Mouse (Mus musculus) gastrocnemius, postnatal 25 days (tissue): ENCODE measurements around the gene Tspan11. TPM values are rescaled to one million over a fixed set of nuclear protein-coding genes. Genes with fewer than 3 reads are reported as not detected.

Experiments used
- DNase-seq: peaks from one replicate; pipeline ENCODE4 v3.0.0; 2022
- total RNA-seq, 2 experiments: library from RNA; stranded (reverse); gene quantifications; 1 replicate in 1 of 2; 2 replicates in 1 of 2; pipeline ENCODE4 v1.2.3; 2021

Gene Tspan11
- total RNA-seq, 2 experiments from 2014 or later, result 2.3 to 3.3 TPM

GRCm38 (mm10) chr6:127935105-127935504 lies 47.7 kb downstream of the Tspan11 start:
- no peak for DNase-seq

GRCm38 (mm10) chr6:127942421-127942820 lies 55.0 kb downstream of the Tspan11 start:
- DNase-seq, result no peak

DNA sequence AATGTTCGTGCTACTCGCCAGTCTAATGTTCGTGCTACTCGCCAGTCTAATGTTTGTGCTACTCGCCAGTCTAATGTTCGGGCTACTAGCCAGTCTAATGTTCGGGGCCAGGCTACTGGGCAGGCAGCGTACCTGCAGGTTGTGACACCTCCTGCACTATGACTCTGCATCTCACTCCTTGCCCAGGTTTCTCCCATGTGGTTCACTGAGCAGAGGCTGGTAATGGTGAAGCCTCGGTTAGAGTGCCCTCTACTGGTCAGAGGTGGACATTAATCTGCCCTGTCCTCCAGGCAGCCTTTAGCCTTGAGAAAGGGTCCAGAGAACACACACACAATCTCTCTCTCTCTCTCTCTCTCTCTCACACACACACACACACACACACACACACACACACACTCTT lies 58.3 kb downstream of the Tspan11 start:
- DNase-seq, result peak; percentile 47

- no peak for DNase-seq
These were observed 61.3 kb downstream of the Tspan11 start for GRCm38 (mm10) chr6:127948656-127949055.

- no peak for DNase-seq
These were observed 62.5 kb downstream of the Tspan11 start for GRCm38 (mm10) chr6:127949885-127950284.

DNA sequence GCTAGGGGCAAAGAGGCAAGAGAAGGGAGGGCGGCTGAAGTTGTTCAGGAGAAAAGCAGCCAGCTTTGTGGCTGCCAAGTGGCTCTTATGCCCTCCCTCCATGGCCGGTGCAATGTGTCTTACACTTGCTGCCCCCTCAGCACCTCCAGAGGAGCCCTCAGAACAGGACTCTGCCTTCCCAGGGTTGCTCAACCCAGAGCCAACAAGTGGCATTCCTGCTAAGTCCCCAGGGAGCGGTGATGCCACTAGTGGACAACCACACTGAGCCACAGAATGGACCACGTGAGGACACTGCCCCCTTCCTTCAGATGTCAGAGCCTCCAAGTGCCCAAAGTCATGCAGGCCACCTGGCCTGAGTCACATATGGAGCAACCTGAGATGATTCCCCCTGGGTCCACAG lies 65.7 kb downstream of the Tspan11 start:
- no peak for DNase-seq

- DNase-seq, result no peak
These were observed 68.8 kb downstream of the Tspan11 start for GRCm38 (mm10) chr6:127956172-127956571.

DNA sequence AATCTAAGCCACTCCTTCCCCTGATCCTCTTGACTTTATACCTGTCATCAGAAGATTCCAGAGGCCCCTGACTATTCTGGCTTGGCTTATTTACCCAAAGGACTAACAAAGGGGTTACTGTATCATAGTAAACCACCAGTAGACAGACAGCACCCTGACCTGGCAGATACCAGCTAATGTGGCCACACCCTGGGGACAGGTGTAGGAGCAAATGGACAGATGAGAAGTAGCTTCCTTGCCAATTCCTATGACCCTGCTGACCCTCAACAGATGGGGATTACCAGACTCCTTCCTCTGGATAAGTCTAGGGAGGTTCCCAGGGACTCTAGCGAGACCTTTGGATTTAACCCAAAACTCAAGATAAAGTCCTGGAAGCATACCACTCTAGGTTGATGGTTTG lies 72.8 kb downstream of the Tspan11 start:
- DNase-seq, result no peak

DNA sequence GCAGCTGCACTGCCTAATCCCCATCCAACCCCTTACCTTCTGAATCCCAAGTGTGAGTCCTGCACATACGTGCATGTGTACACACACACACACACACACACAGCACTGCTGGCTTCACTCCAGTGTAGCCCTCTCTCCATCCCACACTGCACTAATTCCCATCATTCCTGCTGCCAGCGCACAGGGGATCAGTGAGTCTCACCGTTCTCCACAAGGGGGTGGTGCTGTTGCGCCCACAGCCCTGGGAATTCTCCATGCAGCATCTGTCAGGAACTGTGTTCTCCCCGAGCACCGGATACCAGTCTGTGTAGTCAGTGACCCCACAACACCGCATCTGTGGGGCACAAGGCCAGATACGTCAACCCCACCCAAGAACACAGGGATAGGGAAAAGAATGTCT lies 78.1 kb downstream of the Tspan11 start:
- no peak for DNase-seq

DNA sequence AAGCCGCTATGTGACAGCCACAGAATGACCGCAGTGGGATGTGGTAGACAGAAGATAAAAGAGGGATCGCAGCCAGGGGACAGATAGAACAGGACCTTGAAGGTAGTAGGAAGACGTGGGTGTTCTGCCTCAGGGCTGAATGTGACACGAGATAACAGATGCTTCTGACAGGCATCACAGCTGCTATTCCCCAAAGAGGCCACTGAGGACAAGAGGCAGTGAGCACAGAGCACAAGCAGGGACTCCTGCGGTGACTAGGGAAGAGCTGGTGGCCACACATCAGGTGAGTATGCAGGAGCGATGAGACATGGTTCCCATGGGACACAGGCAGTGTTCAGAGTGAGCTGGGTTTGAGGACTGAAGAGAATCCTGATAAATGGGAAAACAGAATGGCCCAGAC lies 82.3 kb downstream of the Tspan11 start:
- DNase-seq, result no peak

GRCm38 (mm10) chr6:127970120-127970519 lies 82.7 kb downstream of the Tspan11 start:
- peak; percentile 60 for DNase-seq

- no peak for DNase-seq
These were observed 83.5 kb downstream of the Tspan11 start for GRCm38 (mm10) chr6:127970848-127971247.

- DNase-seq, result no peak
These were observed 84.5 kb downstream of the Tspan11 start for GRCm38 (mm10) chr6:127971931-127972330.

- no peak for DNase-seq
These were observed 86.2 kb downstream of the Tspan11 start for GRCm38 (mm10) chr6:127973553-127973952.

DNA sequence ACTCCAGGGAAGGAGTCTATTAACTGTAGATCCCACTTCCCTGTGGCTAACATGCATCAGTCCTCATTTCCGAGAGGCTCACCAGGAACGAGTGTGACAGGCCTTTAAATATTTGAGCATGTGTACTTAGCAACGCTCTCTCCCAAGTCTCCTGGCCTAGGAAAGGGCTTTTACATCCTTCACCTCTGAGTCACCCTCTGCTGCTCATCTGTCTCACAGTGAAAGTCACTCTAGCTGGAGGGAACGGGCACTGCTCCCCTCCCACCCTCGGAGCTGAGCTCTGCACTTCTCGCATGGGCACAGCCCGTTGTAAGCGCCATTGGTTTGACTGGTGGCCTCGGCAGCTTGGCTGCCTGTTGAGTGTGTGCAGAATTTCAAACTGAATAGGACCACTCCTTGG lies 86.6 kb downstream of the Tspan11 start:
- DNase-seq, result no peak

DNA sequence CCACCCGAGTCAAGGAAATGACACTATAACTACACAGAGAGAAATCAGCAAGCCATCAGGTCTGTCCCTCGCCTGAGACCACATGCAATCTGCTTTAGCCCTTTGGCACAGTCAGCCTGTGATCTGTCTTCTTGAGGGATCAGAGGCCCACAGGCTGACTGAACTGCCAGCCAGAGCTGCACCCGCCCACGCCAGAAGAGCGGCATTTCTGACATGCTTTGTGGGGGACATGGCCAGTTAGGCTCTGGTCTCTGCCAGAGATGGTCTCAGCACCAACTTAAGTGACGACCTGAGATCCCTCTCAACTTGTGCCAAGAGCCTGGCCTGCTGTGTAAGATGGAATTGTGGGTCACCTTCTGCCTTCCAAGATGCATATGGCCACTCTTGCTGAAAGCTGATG lies 89.3 kb downstream of the Tspan11 start:
- no peak for DNase-seq

GRCm38 (mm10) chr6:127978941-127979340 lies 91.6 kb downstream of the Tspan11 start:
- no peak for DNase-seq

DNA sequence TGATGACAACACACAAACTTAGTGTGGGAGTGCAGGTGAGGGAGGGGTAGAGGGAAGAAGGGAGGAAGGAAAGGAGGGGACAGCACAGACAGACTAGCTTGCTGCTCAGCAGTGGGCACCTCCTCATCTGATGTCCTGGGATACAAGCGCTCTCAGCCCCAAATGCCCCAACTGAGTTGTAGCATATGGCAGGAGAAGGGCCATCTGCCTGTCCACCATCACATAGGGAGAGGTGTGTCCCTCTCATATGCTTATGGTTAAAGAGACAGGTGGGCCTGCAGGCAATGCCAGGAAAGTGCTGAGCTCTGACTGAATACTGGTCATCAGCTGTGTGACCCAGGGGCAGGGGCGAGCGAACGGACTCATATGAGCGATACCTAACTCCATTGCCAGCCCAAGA lies 92.4 kb downstream of the Tspan11 start:
- DNase-seq, result no peak

- no peak for DNase-seq
These were observed 93.1 kb downstream of the Tspan11 start for GRCm38 (mm10) chr6:127980381-127981045.

DNA sequence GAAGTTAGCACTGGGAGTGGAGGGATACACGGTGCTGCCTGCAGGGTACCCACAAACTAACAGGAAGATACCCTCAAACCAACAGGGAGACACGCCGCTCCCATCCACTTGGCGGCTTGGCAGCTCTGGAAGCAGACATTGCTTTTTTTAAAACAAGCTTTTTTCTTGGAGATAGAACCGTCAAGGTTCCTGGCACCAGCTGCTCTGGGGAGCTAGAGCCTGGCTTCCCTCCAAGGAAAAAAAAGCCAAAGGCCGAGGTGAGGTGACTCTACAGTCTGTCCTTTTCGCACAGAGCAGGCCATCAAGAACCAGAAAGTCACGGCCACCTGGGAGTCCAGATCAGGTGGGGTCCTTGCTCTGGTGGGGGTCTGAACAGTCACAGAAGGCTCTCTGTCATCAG lies 93.8 kb downstream of the Tspan11 start:
- DNase-seq, result no peak

- no peak for DNase-seq
These were observed 99.0 kb downstream of the Tspan11 start for GRCm38 (mm10) chr6:127986357-127986756.

DNA sequence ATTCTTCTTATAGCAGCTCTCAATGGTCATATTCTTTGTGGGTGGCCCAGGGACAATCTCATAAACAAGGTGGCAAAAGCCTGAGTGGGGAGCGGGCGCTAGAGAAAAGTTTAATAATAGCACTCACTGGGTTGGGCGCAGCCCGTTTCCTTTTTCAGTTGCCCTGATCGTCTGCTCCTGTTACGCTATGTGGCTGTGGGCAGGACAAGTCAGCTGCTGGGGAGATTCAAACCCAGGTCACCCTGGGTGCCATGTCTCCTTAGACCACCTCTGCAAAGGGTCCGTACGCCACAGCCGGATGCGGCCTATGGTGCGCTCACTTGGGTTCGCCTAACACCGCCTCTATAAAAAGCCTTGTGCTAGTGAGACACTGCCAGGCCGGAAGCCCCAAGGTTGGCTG lies 100.0 kb downstream of the Tspan11 start:
- DNase-seq, result no peak

DNA sequence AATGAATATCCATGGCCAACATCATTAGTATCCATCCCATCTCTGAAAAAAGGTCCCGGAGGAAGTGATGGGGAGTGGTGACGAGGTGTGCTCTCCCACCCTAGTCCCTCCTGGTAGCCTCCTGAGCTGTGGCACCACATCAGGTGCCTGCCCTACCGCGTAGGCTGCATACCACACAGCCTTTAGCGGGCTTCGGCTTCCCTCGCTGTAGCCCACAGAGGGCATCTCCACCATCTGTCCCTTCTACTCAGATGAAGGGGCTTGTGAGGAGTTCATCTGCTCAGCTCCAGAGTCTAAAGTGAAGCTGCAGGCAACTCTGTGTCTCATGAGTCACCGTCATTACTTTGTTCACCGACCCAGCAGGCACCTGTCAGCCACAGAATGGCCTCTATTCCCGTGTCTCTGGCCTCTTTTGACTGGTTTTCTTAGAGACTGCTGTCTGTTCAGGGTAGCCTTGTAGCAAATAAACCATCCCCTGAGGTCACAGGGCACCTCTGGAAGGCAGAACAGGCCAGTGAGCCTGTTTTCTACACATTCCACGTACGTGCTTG lies 101.6 kb downstream of the Tspan11 start:
- no peak for DNase-seq

DNA sequence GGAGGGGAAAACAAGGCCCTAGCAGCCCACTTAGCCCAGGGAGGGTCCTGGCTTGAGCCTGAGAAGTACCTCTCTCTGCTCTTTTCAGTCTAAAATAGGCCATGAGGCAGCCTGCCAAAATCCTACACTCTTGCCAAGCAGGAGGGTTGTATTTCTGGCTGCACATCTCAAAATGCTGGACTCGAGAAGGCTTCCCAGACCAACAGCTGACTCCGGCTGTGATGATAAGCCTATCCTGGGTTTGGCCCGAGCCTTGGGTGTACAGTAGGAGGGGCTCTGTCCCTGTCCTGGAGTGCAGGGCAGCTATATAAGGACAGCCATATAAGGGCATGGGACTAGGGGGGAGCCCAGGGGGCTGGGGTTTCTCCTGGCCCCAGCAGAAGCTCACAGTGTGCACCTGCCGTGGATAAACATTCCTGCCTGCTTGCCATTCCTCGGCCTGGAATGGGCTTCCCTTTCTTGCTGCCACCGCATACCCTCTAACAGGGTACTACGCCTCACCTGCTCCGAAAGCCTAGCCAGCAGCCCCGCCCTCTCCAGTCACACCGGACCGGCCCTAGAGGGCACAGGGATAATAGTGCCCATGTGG lies 102.3 kb downstream of the Tspan11 start:
- DNase-seq, result peak; percentile 84
